Mouse (Mus musculus): ENCODE data around the gene Amdhd1. TPM values are rescaled to one million over a fixed set of nuclear protein-coding genes. Genes with fewer than 3 reads are reported as not detected.

The Amdhd1 gene
- polyA plus RNA-seq, 1 experiment from 2014 or later: 0.18 TPM

Other genes with a start within 250 kb of the Amdhd1 start
- gene Elk3, start 228.9 kb downstream of the Amdhd1 start, polyA plus RNA-seq (2014; fragmentation: Nextera tagmentation; extraction: Ambion mirVana): 34.4 and 39.4 TPM in 2 replicates
- gene Lta4h, start 86.6 kb downstream of the Amdhd1 start, polyA plus RNA-seq (2014; fragmentation: Nextera tagmentation; extraction: Ambion mirVana): 172 and 212 TPM in 2 replicates
- gene Hal, start 51.3 kb downstream of the Amdhd1 start, polyA plus RNA-seq (2014; fragmentation: Nextera tagmentation; extraction: Ambion mirVana): 0.61 TPM in 1 of 2 replicates, not detected in the other
- gene Ccdc38, start 599 bp upstream of the Amdhd1 start, polyA plus RNA-seq (2014; fragmentation: Nextera tagmentation; extraction: Ambion mirVana): 0.71 and 0.90 TPM in 2 replicates
- 112 TPM in 2 replicates for gene Snrpf, start 49.7 kb upstream of the Amdhd1 start, polyA plus RNA-seq (2014; fragmentation: Nextera tagmentation; extraction: Ambion mirVana)
- 0.74 and 1.2 TPM in 2 replicates for gene Ntn4, start 100.6 kb upstream of the Amdhd1 start, polyA plus RNA-seq (2014; fragmentation: Nextera tagmentation; extraction: Ambion mirVana)

Data from embryonic facial prominence, embryonic 14.5 days (tissue).